Mouse (Mus musculus) MEL (cell line): Measurements from ENCODE around the gene Daam1. TPM values are rescaled to one million over a fixed set of nuclear protein-coding genes. Genes with fewer than 3 reads are reported as not detected.
A peak's percentile ranks its signal among the peaks of the same experiment; 100 is the strongest.

ENCODE experiments used
- DNase-seq: peaks from one replicate; pipeline ENCODE4 v3.0.0; 2011; ENCODE audit warnings: low read depth, low spot score
- H3K27ac ChIP-seq: 2 replicates; pipeline ENCODE4 v1.5.1; 2012; ENCODE audit warnings: low read depth, mild to moderate bottlenecking, control low read depth, low read length, moderate library complexity; ENCODE audit not compliant: control insufficient read depth
- H3K27me3 ChIP-seq, 2 experiments: fragments of 150-350 bp in 1 of 2; sonication (generic) in 1 of 2; 2 replicates each; pipeline ENCODE4 v1.6.1; 2012; ENCODE audit warnings: low read length in 2 of 2, mild to moderate bottlenecking in 2 of 2, improper control_type of control experiment in 1 of 2, moderate library complexity in 1 of 2; ENCODE audit not compliant: insufficient read depth in 2 of 2, control insufficient read depth in 1 of 2
- H3K36me3 ChIP-seq, 2 experiments: 2 replicates each; pipeline ENCODE4 v1.6.1; 2012 to 2014; ENCODE audit warnings: low read length in 2 of 2, improper control_type of control experiment in 1 of 2, inconsistent platforms in 1 of 2, mild to moderate bottlenecking in 1 of 2; ENCODE audit not compliant: insufficient read depth in 2 of 2, control insufficient read depth in 1 of 2
- H3K4me1 ChIP-seq, 2 experiments: fragments of 150-350 bp in 1 of 2; sonication (generic) in 1 of 2; 2 replicates each; pipeline ENCODE4 v1.6.1; 2012; ENCODE audit warnings: low read length in 2 of 2, improper control_type of control experiment in 1 of 2, mild to moderate bottlenecking in 1 of 2; ENCODE audit not compliant: insufficient read depth in 2 of 2, control insufficient read depth in 1 of 2
- H3K4me3 ChIP-seq, 2 experiments: fragments of 150-350 bp in 1 of 2; sonication (generic) in 1 of 2; 2 replicates each; pipeline ENCODE4 v1.5.1; 2012; ENCODE audit warnings: low read depth in 2 of 2, low read length in 2 of 2, mild to moderate bottlenecking in 2 of 2, moderate library complexity in 2 of 2, control low read depth in 1 of 2, improper control_type of control experiment in 1 of 2; ENCODE audit not compliant: control insufficient read depth in 1 of 2, insufficient read depth in 1 of 2
- H3K79me2 ChIP-seq: 2 replicates; pipeline ENCODE4 v1.6.1; 2012; ENCODE audit warnings: mild to moderate bottlenecking, low read length, moderate library complexity; ENCODE audit not compliant: control insufficient read depth, poor library complexity, insufficient read depth
- H3K9ac ChIP-seq: 2 replicates; pipeline ENCODE4 v1.6.1; 2012; ENCODE audit warnings: low read depth, mild to moderate bottlenecking, control low read depth, low read length, moderate library complexity; ENCODE audit not compliant: control insufficient read depth, poor library complexity, severe bottlenecking
- H3K9me3 ChIP-seq: fragments of 150-350 bp; sonication (generic); replicated peaks from 2 replicates; pipeline ENCODE4 v1.6.1; 2012; ENCODE audit warnings: mild to moderate bottlenecking, low read length, improper control_type of control experiment, moderate library complexity; ENCODE audit not compliant: insufficient read depth
- BHLHE40 ChIP-seq: IDR thresholded peaks from 2 replicates; pipeline ENCODE4 v1.6.1; 2012; ENCODE audit warnings: low read depth, mild to moderate bottlenecking, inconsistent platforms, low read length, improper control_type of control experiment, borderline replicate concordance
- CHD1 ChIP-seq: IDR thresholded peaks from 2 replicates; pipeline ENCODE4 v1.6.1; 2012; ENCODE audit warnings: low read depth, mild to moderate bottlenecking, inconsistent platforms, low read length, improper control_type of control experiment
- CHD2 ChIP-seq: IDR thresholded peaks from 2 replicates; pipeline ENCODE4 v1.6.1; 2011; ENCODE audit warnings: low read length, improper control_type of control experiment
- E2F4 ChIP-seq: IDR thresholded peaks from 2 replicates; pipeline ENCODE4 v1.6.1; 2011; ENCODE audit warnings: low read depth, low read length, improper control_type of control experiment, borderline replicate concordance
- EP300 ChIP-seq, 2 experiments: IDR thresholded peaks; 2 replicates each; pipeline ENCODE4 v1.6.1; 2011; ENCODE audit warnings: improper control_type of control experiment in 2 of 2, low read length in 2 of 2, low read depth in 1 of 2, mild to moderate bottlenecking in 1 of 2
- ETS1 ChIP-seq: IDR thresholded peaks from 2 replicates; pipeline ENCODE4 v1.6.1; 2012; ENCODE audit warnings: low read depth, mild to moderate bottlenecking, inconsistent platforms, low read length, improper control_type of control experiment, moderate library complexity
- GATA1 ChIP-seq: IDR thresholded peaks from 2 replicates; pipeline ENCODE4 v1.6.1; 2011; ENCODE audit warnings: low read depth, low read length, improper control_type of control experiment
- HCFC1 ChIP-seq: IDR thresholded peaks from 2 replicates; pipeline ENCODE4 v1.6.1; 2012; ENCODE audit warnings: low read depth, mild to moderate bottlenecking, inconsistent platforms, low read length, improper control_type of control experiment, moderate library complexity
- MAX ChIP-seq: IDR thresholded peaks from 2 replicates; pipeline ENCODE4 v1.6.1; 2011; ENCODE audit warnings: low read length, improper control_type of control experiment
- MAZ ChIP-seq: IDR thresholded peaks from 2 replicates; pipeline ENCODE4 v1.6.1; 2012; ENCODE audit warnings: low read depth, mild to moderate bottlenecking, inconsistent platforms, low read length, improper control_type of control experiment
- MEF2A ChIP-seq: IDR thresholded peaks from 2 replicates; pipeline ENCODE4 v1.6.1; 2014; ENCODE audit warnings: low read depth, mild to moderate bottlenecking, inconsistent platforms, low read length, improper control_type of control experiment; ENCODE audit not compliant: poor library complexity, insufficient replicate concordance, severe bottlenecking; ENCODE audit errors: extremely low read depth
- MYB ChIP-seq: IDR thresholded peaks from 2 replicates; pipeline ENCODE4 v1.6.1; 2011; ENCODE audit warnings: mild to moderate bottlenecking, low read depth, low read length, improper control_type of control experiment
- NELFE ChIP-seq: IDR thresholded peaks from 2 replicates; pipeline ENCODE4 v1.6.1; 2011; ENCODE audit warnings: low read depth, low read length, improper control_type of control experiment
- POLR2A ChIP-seq, 2 experiments: IDR thresholded peaks; 2 replicates each; pipeline ENCODE4 v1.6.1; 2011 to 2012; ENCODE audit warnings: low read length in 2 of 2, mild to moderate bottlenecking in 2 of 2, control low read depth in 1 of 2, improper control_type of control experiment in 1 of 2, low read depth in 1 of 2, moderate library complexity in 1 of 2; ENCODE audit not compliant: control insufficient read depth in 1 of 2, insufficient read depth in 1 of 2, poor library complexity in 1 of 2
- POLR2AphosphoS2 ChIP-seq: IDR thresholded peaks from 2 replicates; pipeline ENCODE4 v1.6.1; 2011; ENCODE audit warnings: low read length, improper control_type of control experiment
- RAD21 ChIP-seq: IDR thresholded peaks from 2 replicates; pipeline ENCODE4 v1.6.1; 2011; ENCODE audit warnings: mild to moderate bottlenecking, low read depth, low read length, improper control_type of control experiment
- RCOR1 ChIP-seq: IDR thresholded peaks from 2 replicates; pipeline ENCODE4 v1.6.1; 2012; ENCODE audit warnings: low read depth, mild to moderate bottlenecking, inconsistent platforms, low read length, improper control_type of control experiment
- SMC3 ChIP-seq: IDR thresholded peaks from 2 replicates; pipeline ENCODE4 v1.6.1; 2011; ENCODE audit warnings: low read depth, low read length, improper control_type of control experiment
- TBP ChIP-seq: IDR thresholded peaks from 2 replicates; pipeline ENCODE4 v1.8.0; 2011; ENCODE audit warnings: low read depth, low read length, improper control_type of control experiment
- TCF12 ChIP-seq: IDR thresholded peaks from 2 replicates; pipeline ENCODE4 v1.6.1; 2014; ENCODE audit warnings: low read depth, mild to moderate bottlenecking, inconsistent platforms, low read length, improper control_type of control experiment, moderate library complexity
- ZMIZ1 ChIP-seq: IDR thresholded peaks from 2 replicates; pipeline ENCODE4 v1.6.1; 2012; ENCODE audit warnings: low read depth, mild to moderate bottlenecking, inconsistent platforms, low read length, improper control_type of control experiment, moderate library complexity
- ZNF384 ChIP-seq: IDR thresholded peaks from 2 replicates; pipeline ENCODE4 v1.6.1; 2012; ENCODE audit warnings: low read depth, mild to moderate bottlenecking, inconsistent platforms, low read length, improper control_type of control experiment
- polyA plus RNA-seq, 2 experiments: library from polyadenylated mRNA; stranded (reverse) in 1 of 2; unstranded in 1 of 2; fragments of >175 nt in 1 of 2; fragments of >200 nt in 1 of 2; gene quantifications; 2 replicates each; pipeline versions ENCODE4 v1.2.1 to v1.2.4; 2012; ENCODE audit warnings: low replicate concordance in 2 of 2, low read depth in 1 of 2; ENCODE audit not compliant: insufficient read length in 2 of 2, insufficient read depth in 1 of 2, missing spikeins in 1 of 2
- total RNA-seq: library from RNA; depleted of rRNA; stranded (reverse); fragments of 300-350 nt; gene quantifications from 2 replicates; pipeline ENCODE4 v1.2.3, GENCODE M21; 2012

Gene Daam1
- total and polyA plus RNA-seq, 3 experiments: 9.2 to 12.0 TPM; not detected in 1

GRCm38 (mm10) chr12:71943112-71943511, 112.2 kb downstream of the Daam1 start:
- no peaks in the 10 kb centered on the region for H3K79me2 ChIP-seq
- H3K27me3 ChIP-seq: no peaks in the 10 kb centered on the region
- peaks cover 3 to 11% of the 10 kb centered on the region in 2 experiments; a peak in 2 of 4 replicates for H3K4me1 ChIP-seq
- no peaks in the 10 kb centered on the region for H3K9me3 ChIP-seq
- TF ChIP-seq GATA1: peak; percentile 80
- no peak for TF ChIP-seq NELFE
- TF ChIP-seq HCFC1: no peak
- no peak for TF ChIP-seq CHD2
- peak; percentile 56 for TF ChIP-seq RCOR1
- 0 out of 2 replicates have a peak, but pooled peaks have one; percentile 44 for TF ChIP-seq TCF12
- TF ChIP-seq ETS1: peak; percentile 35; the same call in 1 of the 2 replicates
- peak; percentile 31 to 44; a peak in 2 of 4 replicates for TF ChIP-seq EP300 (IDR thresholded peaks at IDR 0.05; ENCODE audit: low read depth in 1 of 2, low read length in 2 of 2)
- peak; percentile 50 for DNase-seq
- H3K9ac ChIP-seq: no peak overlapping the region
- H3K27ac ChIP-seq: no peak overlapping the region
- no peak overlapping the region for H3K4me3 ChIP-seq
- peaks cover 7 to 13% of the 10 kb centered on the region in 2 experiments; a peak in 3 of 4 replicates for H3K36me3 ChIP-seq

GRCm38 (mm10) chr12:71943646-71944045, 112.8 kb downstream of the Daam1 start:
- no peak for DNase-seq
- H3K27ac ChIP-seq: no peak overlapping the region
- no peak overlapping the region for H3K4me3 ChIP-seq
- peaks cover 7 to 13% of the 10 kb centered on the region in 2 experiments; a peak in 3 of 4 replicates for H3K36me3 ChIP-seq
- H3K9ac ChIP-seq: no peak overlapping the region
- H3K4me1 ChIP-seq: peaks cover 3 to 11% of the 10 kb centered on the region in 2 experiments; a peak in 2 of 4 replicates
- no peaks in the 10 kb centered on the region for H3K9me3 ChIP-seq
- no peaks in the 10 kb centered on the region for H3K27me3 ChIP-seq
- no peak for TF ChIP-seq HCFC1
- TF ChIP-seq ZMIZ1: no peak
- TF ChIP-seq RCOR1: no peak
- no peak for TF ChIP-seq TCF12
- TF ChIP-seq MAZ: no peak
- no peak for TF ChIP-seq E2F4
- no peak for TF ChIP-seq MEF2A
- TF ChIP-seq MAX: no peak
- no peak for TF ChIP-seq POLR2AphosphoS2
- TF ChIP-seq SMC3: no peak
- TF ChIP-seq POLR2A (IDR thresholded peaks at IDR 0.05; ENCODE audit: control insufficient read depth in 1 of 2, insufficient read depth in 1 of 2, low read depth in 1 of 2, low read length in 2 of 2, poor library complexity in 1 of 2): no peak
- TF ChIP-seq ETS1: no peak
- no peak for TF ChIP-seq TBP
- TF ChIP-seq RAD21: no peak
- TF ChIP-seq ZNF384: no peak
- no peak for TF ChIP-seq BHLHE40
- no peak for TF ChIP-seq NELFE
- no peak for TF ChIP-seq CHD1
- no peak for TF ChIP-seq GATA1
- TF ChIP-seq MYB: no peak
- H3K79me2 ChIP-seq: no peaks in the 10 kb centered on the region
